Mouse (Mus musculus) small intestine, adult 2 months (tissue): ENCODE results near the gene Ncf2.

Source experiments
- CTCF ChIP-seq: fragments of 200-500 bp; IDR thresholded peaks from 2 replicates; pipeline ENCODE4 v1.5.1; 2012; ENCODE audit warnings: low read depth, mild to moderate bottlenecking, control low read depth, inconsistent platforms, low read length, moderate library complexity, mixed read lengths; ENCODE audit not compliant: insufficient replicate concordance, insufficient read length; ENCODE audit errors: extremely low read depth
- POLR2A ChIP-seq: fragments of 200-500 bp; IDR thresholded peaks from 2 replicates; pipeline ENCODE4 v1.6.1; 2012; ENCODE audit warnings: low read depth, mild to moderate bottlenecking, control low read depth, inconsistent platforms, low read length, moderate library complexity

GRCm38 (mm10) chr1:152831003-152831402, 31.0 kb downstream of the Ncf2 start:
- no peak for TF ChIP-seq CTCF
- no peak for TF ChIP-seq POLR2A
